Mouse (Mus musculus) hindbrain, postnatal 0 days (tissue): ENCODE data around the gene Wipf1. TPM values are rescaled to one million over a fixed set of nuclear protein-coding genes. Genes with fewer than 3 reads are reported as not detected.

Experiments used
- ATAC-seq: fragments of 200-750 bp; cut with Nextera tagmentation; 2 replicates; pipeline ENCODE4 v1.8.0; 2017; ENCODE audit warnings: mild to moderate bottlenecking, moderate TSS enrichment, moderate library complexity
- DNase-seq: peaks from one replicate; pipeline ENCODE4 v3.0.0-alpha.2; 2015; ENCODE audit warnings: low spot score
- H3K27ac ChIP-seq: fragments of 300-500 bp; sonication (generic); 2 replicates; pipeline ENCODE4 v1.5.1; 2014; ENCODE audit warnings: mild to moderate bottlenecking
- H3K27me3 ChIP-seq: fragments of 300-500 bp; sonication (generic); 2 replicates; pipeline ENCODE4 v1.6.1; 2014; ENCODE audit warnings: low read length, mixed read lengths; ENCODE audit not compliant: insufficient read depth
- H3K36me3 ChIP-seq: fragments of 300-500 bp; sonication (generic); 2 replicates; pipeline ENCODE4 v1.6.1; 2014; ENCODE audit warnings: low read length, mixed read lengths; ENCODE audit not compliant: insufficient read depth
- H3K4me1 ChIP-seq: fragments of 300-500 bp; sonication (generic); 2 replicates; pipeline ENCODE4 v1.6.1; 2014; ENCODE audit warnings: antibody characterized with exemption, low read length, mixed read lengths; ENCODE audit not compliant: insufficient read depth
- H3K4me2 ChIP-seq: fragments of 300-500 bp; sonication (generic); 2 replicates; pipeline ENCODE4 v1.6.1; 2014; ENCODE audit warnings: low read depth, mild to moderate bottlenecking, low read length, moderate library complexity, mixed read lengths
- H3K4me3 ChIP-seq: fragments of 300-500 bp; sonication (generic); 2 replicates; pipeline ENCODE4 v1.5.1; 2014; ENCODE audit warnings: low read length
- H3K9ac ChIP-seq: fragments of 300-500 bp; sonication (generic); replicated peaks from 2 replicates; pipeline ENCODE4 v1.6.1; 2014; ENCODE audit warnings: mild to moderate bottlenecking, low read length, moderate library complexity, mixed read lengths
- H3K9me3 ChIP-seq: fragments of 300-500 bp; sonication (generic); 2 replicates; pipeline ENCODE4 v1.6.1; 2016; ENCODE audit warnings: low read length, mixed read lengths
- CTCF ChIP-seq: IDR thresholded peaks from 2 replicates; pipeline ENCODE4 v1.5.1; 2016; ENCODE audit warnings: antibody characterized with exemption, control low read depth, low read depth
- WGBS: fragments of 180-500 bp; shearing (Covaris S2); extraction: QIAGEN DNeasy Blood & Tissue Kit; methylation state at CpG from one replicate; pipeline ENCODE4 v1.1.7; 2014; 5-methylcytosine and 5-hydroxymethylcytosine counted together
- polyA plus RNA-seq: library from polyadenylated mRNA; unstranded; fragments of >200 nt; fragmentation: Nextera tagmentation; extraction: Ambion mirVana; gene quantifications from 2 replicates; pipeline ENCODE4 v1.2.1, GENCODE M21; 2015
- total RNA-seq: library from RNA; depleted of rRNA; stranded (reverse); fragments of >200 nt; gene quantifications from 2 replicates; pipeline ENCODE4 v1.2.3, GENCODE M21; 2014

Wipf1 gene
- total and polyA plus RNA-seq, 2 experiments from 2014 or later = 2.6 to 3.0 TPM

- Histone ChIP-seq H3K9ac (no peak overlapping the region), H3K27ac (no peak overlapping the region), H3K4me2 (no peak overlapping the region), H3K4me3 (no peak overlapping the region), H3K4me1 (no peaks in the 10 kb centered on the region), H3K36me3 (no peaks in the 10 kb centered on the region), H3K9me3 (no peaks in the 10 kb centered on the region), H3K27me3 (no peaks in the 10 kb centered on the region)
- no peak for ATAC-seq
- no peak for DNase-seq
- WGBS = 90% methylated on average over 3 of the region's 3 CpGs
- TF ChIP-seq CTCF = no peak
Measured at GRCm38 (mm10) chr2:73396828-73397325, 132.7 kb downstream of the Wipf1 start.

GRCm38 (mm10) chr2:73395516-73395915, 134.0 kb downstream of the Wipf1 start:
- no peak for ATAC-seq

GRCm38 (mm10) chr2:73394476-73394875, 135.1 kb downstream of the Wipf1 start:
- H3K9me3 ChIP-seq = no peaks in the 10 kb centered on the region
- H3K4me2 ChIP-seq = no peak overlapping the region
- H3K4me1 ChIP-seq = no peaks in the 10 kb centered on the region
- no peaks in the 10 kb centered on the region for H3K36me3 ChIP-seq
- no peak for ATAC-seq
- H3K4me3 ChIP-seq = no peak overlapping the region
- no peaks in the 10 kb centered on the region for H3K27me3 ChIP-seq
- H3K27ac ChIP-seq = no peak overlapping the region
- H3K9ac ChIP-seq = no peak overlapping the region
- no peak for DNase-seq
- no peak for TF ChIP-seq CTCF
- WGBS = 91% methylated on average over 3 of the region's 3 CpGs

More at GRCm38 (mm10) chr2:73395516-73395915, 134.0 kb downstream of the Wipf1 start:
- no peak for DNase-seq
- TF ChIP-seq CTCF = no peak
- no peak overlapping the region for H3K4me2 ChIP-seq
- no peak overlapping the region for H3K9ac ChIP-seq
- no peaks in the 10 kb centered on the region for H3K36me3 ChIP-seq
- no peaks in the 10 kb centered on the region for H3K4me1 ChIP-seq
- no peak overlapping the region for H3K27ac ChIP-seq
- WGBS = 84% methylated on average over 8 of the region's 8 CpGs
- H3K4me3 ChIP-seq = no peak overlapping the region
- no peaks in the 10 kb centered on the region for H3K27me3 ChIP-seq
- no peaks in the 10 kb centered on the region for H3K9me3 ChIP-seq

- H3K4me1 ChIP-seq = no peaks in the 10 kb centered on the region
- no peak for TF ChIP-seq CTCF
- H3K4me2 ChIP-seq = no peak overlapping the region
- no peak overlapping the region for H3K9ac ChIP-seq
- no peaks in the 10 kb centered on the region for H3K36me3 ChIP-seq
- no peak overlapping the region for H3K27ac ChIP-seq
- no peak overlapping the region for H3K4me3 ChIP-seq
- 85% methylated on average over 2 of the region's 2 CpGs for WGBS
- DNase-seq (no peak), ATAC-seq (no peak)
- H3K27me3 ChIP-seq = no peaks in the 10 kb centered on the region
- no peaks in the 10 kb centered on the region for H3K9me3 ChIP-seq
Measured at GRCm38 (mm10) chr2:73392772-73393171, 136.8 kb downstream of the Wipf1 start.

- WGBS = 92% methylated on average over 3 of the region's 3 CpGs
- Histone ChIP-seq H3K4me2 (no peak overlapping the region), H3K4me3 (no peak overlapping the region), H3K4me1 (no peaks in the 10 kb centered on the region), H3K27ac (no peak overlapping the region), H3K36me3 (no peaks in the 10 kb centered on the region), H3K9me3 (no peaks in the 10 kb centered on the region), H3K9ac (no peak overlapping the region), H3K27me3 (no peaks in the 10 kb centered on the region)
- ATAC-seq (no peak), DNase-seq (no peak)
- TF ChIP-seq CTCF = no peak
Measured at GRCm38 (mm10) chr2:73389951-73390350, 139.6 kb downstream of the Wipf1 start.

- no peak overlapping the region for H3K4me3 ChIP-seq
- H3K4me2 ChIP-seq = no peak overlapping the region
- H3K9ac ChIP-seq = no peak overlapping the region
- TF ChIP-seq CTCF = no peak
- no peak for ATAC-seq
- WGBS = 97% methylated on average over 1 of the region's 1 CpGs
- no peaks in the 10 kb centered on the region for H3K27me3 ChIP-seq
- H3K36me3 ChIP-seq = no peaks in the 10 kb centered on the region
- H3K27ac ChIP-seq = no peak overlapping the region
- no peak for DNase-seq
- H3K9me3 ChIP-seq = no peaks in the 10 kb centered on the region
- H3K4me1 ChIP-seq = no peaks in the 10 kb centered on the region
Measured at GRCm38 (mm10) chr2:73387806-73388205, 141.7 kb downstream of the Wipf1 start.

- no peaks in the 10 kb centered on the region for H3K9me3 ChIP-seq
- H3K4me1 ChIP-seq = no peaks in the 10 kb centered on the region
- H3K4me2 ChIP-seq = peak within 1 kb of the TSS; percentile 96
- no peaks in the 10 kb centered on the region for H3K36me3 ChIP-seq
- peak within 1 kb of the TSS; percentile 77 for H3K9ac ChIP-seq
- H3K4me3 ChIP-seq = peak within 1 kb of the TSS; percentile 81
- WGBS = 1% methylated on average over 35 of the region's 44 CpGs
- peak; percentile 98 for DNase-seq
- ATAC-seq = peak; percentile 99
- H3K27ac ChIP-seq = peak within 1 kb of the TSS; percentile 83
- TF ChIP-seq CTCF = 0 out of 2 replicates have a peak, but pooled peaks have one; percentile 15
- H3K27me3 ChIP-seq = no peaks in the 10 kb centered on the region
Measured at GRCm38 (mm10) chr2:73386356-73387046, 143.0 kb downstream of the Wipf1 start, which contains the start of gene Gpr155. TSS of gene Gpr155 (minus strand) at chr2:73386572.
